Mouse (Mus musculus): ENCODE data around the gene Kdm5b. TPM values are rescaled to one million over a fixed set of nuclear protein-coding genes. Genes with fewer than 3 reads are reported as not detected.
"Not testable (repeated sequence)": the region's sequence is repeated elsewhere in the genome, so short reads cannot be mapped to it uniquely, and the experiment has no call there.

The Kdm5b gene
- 28.9 and 29.6 TPM in 2 replicates for polyA plus RNA-seq (2015; fragmentation: Nextera tagmentation; extraction: Ambion mirVana)

GRCm38 (mm10) chr1:134559976-134560375 is at the start of gene Kdm5b:
Kdm5b (plus strand) TSS chr1:134560171.
- peak within 1 kb of the TSS; percentile 78 for H3K4me2 ChIP-seq
- H3K9ac ChIP-seq, result peak within 1 kb of the TSS; percentile 99
- 0% methylated on average over 34 of the region's 34 CpGs for WGBS
- ATAC-seq (ENCODE audit: extremely low read depth, insufficient number of reproducible peaks, low FRiP score, low TSS enrichment), result no peak
- H3K4me3 ChIP-seq, result peak within 1 kb of the TSS; percentile 100
- H3K27ac ChIP-seq (replicated peaks), result peak within 1 kb of the TSS; percentile 91
- H3K36me3 ChIP-seq, result no peaks in the 10 kb centered on the region
- no peaks in the 10 kb centered on the region for H3K9me3 ChIP-seq
- H3K27me3 ChIP-seq (replicated peaks), result no peaks in the 10 kb centered on the region
- H3K4me1 ChIP-seq, result peaks cover 35% of the 10 kb centered on the region

- Histone ChIP-seq H3K9ac (no peak overlapping the region), H3K4me1 (peaks cover 33% of the 10 kb centered on the region), H3K27ac (replicated peaks) (no peak overlapping the region), H3K4me2 (no peak overlapping the region), H3K9me3 (no peaks in the 10 kb centered on the region), H3K36me3 (peaks cover 22% of the 10 kb centered on the region), H3K27me3 (replicated peaks) (peaks cover 28% of the 10 kb centered on the region), H3K4me3 (no peak overlapping the region)
- 61% methylated on average over 4 of the region's 4 CpGs for WGBS
- no peak for ATAC-seq (ENCODE audit: extremely low read depth, insufficient number of reproducible peaks, low FRiP score, low TSS enrichment)
Observed at GRCm38 (mm10) chr1:134512183-134512582, 47.8 kb upstream of the Kdm5b start.

GRCm38 (mm10) chr1:134512584-134512983 is 47.4 kb upstream of the Kdm5b start:
- no peak for ATAC-seq (ENCODE audit: extremely low read depth, insufficient number of reproducible peaks, low FRiP score, low TSS enrichment)
- no peak overlapping the region for H3K27ac ChIP-seq (replicated peaks)

GRCm38 (mm10) chr1:134513312-134513860 is 46.6 kb upstream of the Kdm5b start:
- Histone ChIP-seq H3K9me3 (no peaks in the 10 kb centered on the region), H3K9ac (peak overlapping the region; percentile 81), H3K4me3 (peak overlapping the region; percentile 60), H3K4me2 (peak overlapping the region; percentile 94), H3K36me3 (peaks cover 10% of the 10 kb centered on the region), H3K27ac (replicated peaks) (0 out of 2 replicates have a peak overlapping the region, but pooled peaks have one; percentile 24), H3K27me3 (replicated peaks) (peaks cover 28% of the 10 kb centered on the region), H3K4me1 (peaks cover 38% of the 10 kb centered on the region)
- 2% methylated on average over 38 of the region's 38 CpGs for WGBS
- ATAC-seq (ENCODE audit: extremely low read depth, insufficient number of reproducible peaks, low FRiP score, low TSS enrichment), result no peak

More at GRCm38 (mm10) chr1:134512584-134512983, 47.4 kb upstream of the Kdm5b start:
- H3K9me3 ChIP-seq, result no peaks in the 10 kb centered on the region
- peaks cover 18% of the 10 kb centered on the region for H3K36me3 ChIP-seq
- H3K4me3 ChIP-seq, result peak overlapping the region; percentile 60; the same call in 1 of the 2 replicates
- peak overlapping the region; percentile 94 for H3K4me2 ChIP-seq
- WGBS, result 62% methylated on average over 6 of the region's 6 CpGs
- peaks cover 35% of the 10 kb centered on the region for H3K4me1 ChIP-seq
- no peak overlapping the region for H3K9ac ChIP-seq
- H3K27me3 ChIP-seq (replicated peaks), result peaks cover 28% of the 10 kb centered on the region

- Histone ChIP-seq H3K9ac (peak overlapping the region; percentile 81), H3K36me3 (peaks cover 6% of the 10 kb centered on the region), H3K27ac (replicated peaks) (0 out of 2 replicates have a peak overlapping the region, but pooled peaks have one; percentile 24), H3K27me3 (replicated peaks) (peaks cover 28% of the 10 kb centered on the region), H3K9me3 (no peaks in the 10 kb centered on the region), H3K4me3 (peak overlapping the region; percentile 60), H3K4me2 (peak overlapping the region; percentile 94), H3K4me1 (peaks cover 41% of the 10 kb centered on the region)
- WGBS, result 46% methylated on average over 16 of the region's 16 CpGs
- no peak for ATAC-seq (ENCODE audit: extremely low read depth, insufficient number of reproducible peaks, low FRiP score, low TSS enrichment)
Observed at GRCm38 (mm10) chr1:134513876-134514590, 45.9 kb upstream of the Kdm5b start.

GRCm38 (mm10) chr1:134515891-134516290 is 44.1 kb upstream of the Kdm5b start:
- Histone ChIP-seq H3K4me1 (peaks cover 47% of the 10 kb centered on the region), H3K36me3 (no peaks in the 10 kb centered on the region), H3K4me2 (peak overlapping the region; percentile 25; the same call in 1 of the 2 replicates), H3K4me3 (no peak overlapping the region), H3K9ac (no peak overlapping the region; the same call in 1 of the 2 replicates), H3K27ac (replicated peaks) (peak overlapping the region; percentile 84), H3K9me3 (no peaks in the 10 kb centered on the region), H3K27me3 (replicated peaks) (peaks cover 28% of the 10 kb centered on the region)
- WGBS, result 63% methylated on average over 2 of the region's 2 CpGs
- no peak for ATAC-seq (ENCODE audit: extremely low read depth, insufficient number of reproducible peaks, low FRiP score, low TSS enrichment)

GRCm38 (mm10) chr1:134516491-134517198 is 43.3 kb upstream of the Kdm5b start:
- peak overlapping the region; percentile 25 for H3K4me2 ChIP-seq
- peak; percentile 27; the same call in 1 of the 2 replicates for ATAC-seq (ENCODE audit: extremely low read depth, insufficient number of reproducible peaks, low FRiP score, low TSS enrichment)
- 26% methylated on average over 4 of the region's 4 CpGs for whole genome bisulfite sequencing
- peaks cover 26% of the 10 kb centered on the region for H3K27me3 ChIP-seq (replicated peaks)
- H3K36me3 ChIP-seq, result no peaks in the 10 kb centered on the region
- H3K4me1 ChIP-seq, result peaks cover 47% of the 10 kb centered on the region
- H3K9me3 ChIP-seq, result no peaks in the 10 kb centered on the region
- no peak overlapping the region for H3K4me3 ChIP-seq
- H3K27ac ChIP-seq (replicated peaks), result peak overlapping the region; percentile 84
- peak overlapping the region; percentile 61 for H3K9ac ChIP-seq

- not testable (repeated sequence) for H3K9ac ChIP-seq; H3K36me3 ChIP-seq; H3K27ac ChIP-seq (replicated peaks); H3K4me2 ChIP-seq; ATAC-seq (ENCODE audit: extremely low read depth, insufficient number of reproducible peaks, low FRiP score, low TSS enrichment); H3K4me3 ChIP-seq; H3K9me3 ChIP-seq
- WGBS, result 85% methylated on average over 14 of the region's 14 CpGs
- peaks cover 42% of the 10 kb centered on the region for H3K4me1 ChIP-seq
- peaks cover 15% of the 10 kb centered on the region for H3K27me3 ChIP-seq (replicated peaks)
Observed at GRCm38 (mm10) chr1:134517841-134518240, 42.1 kb upstream of the Kdm5b start.

GRCm38 (mm10) chr1:134518677-134519076 is 41.3 kb upstream of the Kdm5b start:
- peak; percentile 23; the same call in 1 of the 2 replicates for ATAC-seq (ENCODE audit: extremely low read depth, insufficient number of reproducible peaks, low FRiP score, low TSS enrichment)
- Histone ChIP-seq H3K4me2 (no peak overlapping the region), H3K36me3 (no peaks in the 10 kb centered on the region)

GRCm38 (mm10) chr1:134519201-134519600 is 40.8 kb upstream of the Kdm5b start:
- not testable (repeated sequence) for H3K36me3 ChIP-seq; H3K4me3 ChIP-seq; H3K4me2 ChIP-seq; ATAC-seq (ENCODE audit: extremely low read depth, insufficient number of reproducible peaks, low FRiP score, low TSS enrichment); H3K27ac ChIP-seq (replicated peaks); H3K9ac ChIP-seq; H3K27me3 ChIP-seq (replicated peaks); H3K9me3 ChIP-seq
- WGBS, result 82% methylated on average over 5 of the region's 5 CpGs
- H3K4me1 ChIP-seq, result peaks cover 31% of the 10 kb centered on the region

More at GRCm38 (mm10) chr1:134518677-134519076, 41.3 kb upstream of the Kdm5b start:
- H3K9ac ChIP-seq, result no peak overlapping the region
- H3K27me3 ChIP-seq (replicated peaks), result peaks cover 7% of the 10 kb centered on the region; the same call in 1 of the 2 replicates
- no peak overlapping the region for H3K27ac ChIP-seq (replicated peaks)
- peaks cover 35% of the 10 kb centered on the region for H3K4me1 ChIP-seq
- H3K4me3 ChIP-seq, result no peak overlapping the region
- WGBS, result 4% methylated on average over 7 of the region's 7 CpGs
- no peaks in the 10 kb centered on the region for H3K9me3 ChIP-seq
